Mouse (Mus musculus) 3134 (cell line): Measurements from ENCODE around the gene Gabpb2.
A peak's percentile ranks its signal among the peaks of the same experiment; 100 is the strongest.
"Not testable (repeated sequence)": the region's sequence is repeated elsewhere in the genome, so short reads cannot be mapped to it uniquely, and the experiment has no call there.

Source experiments
- DNase-seq: peaks from one replicate; pipeline ENCODE4 v3.0.0-alpha.2; 2011; ENCODE audit warnings: low spot score; ENCODE audit not compliant: insufficient read length; ENCODE audit errors: extremely low read depth

The Gabpb2 gene

GRCm38 (mm10) chr3:95161618-95162344 is 55.9 kb downstream of the Gabpb2 start:
- DNase-seq: no peak

GRCm38 (mm10) chr3:95161041-95161551 is 56.6 kb downstream of the Gabpb2 start:
- no peak for DNase-seq

GRCm38 (mm10) chr3:95159987-95160963 is 57.4 kb downstream of the Gabpb2 start, which contains the start of gene Sema6c:
Sema6c (plus strand) TSS chr3:95160457.
- peak; percentile 84 for DNase-seq

- no peak for DNase-seq
Measured at GRCm38 (mm10) chr3:95159511-95159986, 58.2 kb downstream of the Gabpb2 start.

- no peak for DNase-seq
Measured at GRCm38 (mm10) chr3:95153874-95154273, 63.8 kb downstream of the Gabpb2 start.

- DNase-seq: no peak
Measured at GRCm38 (mm10) chr3:95147924-95148323, 69.8 kb downstream of the Gabpb2 start.

GRCm38 (mm10) chr3:95142617-95143011 is 75.1 kb downstream of the Gabpb2 start:
- DNase-seq: peak; percentile 45

GRCm38 (mm10) chr3:95141952-95142616 is 75.6 kb downstream of the Gabpb2 start, which contains the start of gene Tnfaip8l2:
Tnfaip8l2 (minus strand) TSS chr3:95142360.
- DNase-seq: no peak

- no peak for DNase-seq
Measured at GRCm38 (mm10) chr3:95141474-95141873, 76.2 kb downstream of the Gabpb2 start.

GRCm38 (mm10) chr3:95140795-95141194 is 76.9 kb downstream of the Gabpb2 start:
- DNase-seq: no peak

GRCm38 (mm10) chr3:95140289-95140595 is 77.5 kb downstream of the Gabpb2 start:
- DNase-seq: no peak

GRCm38 (mm10) chr3:95139586-95140288 is 78.0 kb downstream of the Gabpb2 start:
- DNase-seq: no peak

GRCm38 (mm10) chr3:95136336-95136735 is 81.4 kb downstream of the Gabpb2 start:
- no peak for DNase-seq

- DNase-seq: no peak
Measured at GRCm38 (mm10) chr3:95135433-95136052, 82.2 kb downstream of the Gabpb2 start.

GRCm38 (mm10) chr3:95135023-95135422 is 82.7 kb downstream of the Gabpb2 start:
- DNase-seq: peak; percentile 41

GRCm38 (mm10) chr3:95134133-95134532 is 83.6 kb downstream of the Gabpb2 start:
- not testable (repeated sequence) for DNase-seq

GRCm38 (mm10) chr3:95133680-95134101 is 84.0 kb downstream of the Gabpb2 start, which contains the start of the genes Scnm1 and Lysmd1:
Scnm1 (minus strand) TSS chr3:95134011.
Lysmd1 (plus strand) TSS chr3:95134088.
- peak; percentile 92 for DNase-seq

GRCm38 (mm10) chr3:95133176-95133575 is 84.5 kb downstream of the Gabpb2 start:
- no peak for DNase-seq

GRCm38 (mm10) chr3:95132389-95132788 is 85.3 kb downstream of the Gabpb2 start:
- not testable (repeated sequence) for DNase-seq
